Mouse (Mus musculus): ENCODE results near the gene Fam221b. TPM values are rescaled to one million over a fixed set of nuclear protein-coding genes. Genes with fewer than 3 reads are reported as not detected.
A peak's percentile ranks its signal among the peaks of the same experiment; 100 is the strongest.

The Fam221b gene
- total RNA-seq (2021): 1 to 10 TPM in 1 of 2 experiments, under 1 TPM in 1; 0.53 to 1.0 TPM
- long read RNA-seq: 0 reads

- DNase-seq (ENCODE audit: low spot score in 2 of 2): peak; percentile 86 to 92
Measured at GRCm38 (mm10) chr4:43668782-43669427, at the start of gene Fam221b, which contains the start of gene Tmem8b. TSS of gene Fam221b (minus strand) at chr4:43669145. TSS of gene Tmem8b (plus strand) at chr4:43668971.

GRCm38 (mm10) chr4:43713652-43714219, 44.8 kb upstream of the Fam221b start:
- no peak for DNase-seq (ENCODE audit: low spot score in 2 of 2)

GRCm38 (mm10) chr4:43711821-43712220, 42.9 kb upstream of the Fam221b start:
- DNase-seq (ENCODE audit: low spot score in 2 of 2): peak; percentile 86 to 89

GRCm38 (mm10) chr4:43709869-43710268, 40.9 kb upstream of the Fam221b start, which contains the start of gene Olfr71:
TSS of gene Olfr71 (minus strand) at chr4:43710255.
- no peak for DNase-seq (ENCODE audit: low spot score in 2 of 2)

- no peak for DNase-seq (ENCODE audit: low spot score in 2 of 2)
Measured at GRCm38 (mm10) chr4:43705991-43706390, 37.0 kb upstream of the Fam221b start.

- no peak for DNase-seq (ENCODE audit: low spot score in 2 of 2)
Measured at GRCm38 (mm10) chr4:43703851-43704250, 34.9 kb upstream of the Fam221b start.

GRCm38 (mm10) chr4:43703439-43703838, 34.5 kb upstream of the Fam221b start:
- DNase-seq (ENCODE audit: low spot score in 2 of 2): no peak

- DNase-seq (ENCODE audit: low spot score in 2 of 2): no peak
Measured at GRCm38 (mm10) chr4:43700707-43701106, 31.8 kb upstream of the Fam221b start, which contains the start of gene Olfr70. TSS of gene Olfr70 (minus strand) at chr4:43700807.

- DNase-seq (ENCODE audit: low spot score in 2 of 2): no peak
Measured at GRCm38 (mm10) chr4:43696561-43696960, 27.6 kb upstream of the Fam221b start.

- no peak for DNase-seq (ENCODE audit: low spot score in 2 of 2)
Measured at GRCm38 (mm10) chr4:43695249-43695671, 26.3 kb upstream of the Fam221b start.

- DNase-seq (ENCODE audit: low spot score in 2 of 2): no peak
Measured at GRCm38 (mm10) chr4:43694439-43695248, 25.7 kb upstream of the Fam221b start.

- DNase-seq (ENCODE audit: low spot score in 2 of 2): no peak
Measured at GRCm38 (mm10) chr4:43693806-43694241, 24.9 kb upstream of the Fam221b start.

- DNase-seq (ENCODE audit: low spot score in 2 of 2): no peak
Measured at GRCm38 (mm10) chr4:43691026-43691425, 22.1 kb upstream of the Fam221b start.

- DNase-seq (ENCODE audit: low spot score in 2 of 2): peak in 1 of 2 experiments; percentile 29
Measured at GRCm38 (mm10) chr4:43690021-43690420, 21.1 kb upstream of the Fam221b start.

GRCm38 (mm10) chr4:43679416-43680043, 10.6 kb upstream of the Fam221b start:
- DNase-seq (ENCODE audit: low spot score in 2 of 2): no peak

GRCm38 (mm10) chr4:43678541-43678940, 9.6 kb upstream of the Fam221b start:
- DNase-seq (ENCODE audit: low spot score in 2 of 2): no peak

GRCm38 (mm10) chr4:43675608-43676007, 6.7 kb upstream of the Fam221b start:
- no peak for DNase-seq (ENCODE audit: low spot score in 2 of 2)

GRCm38 (mm10) chr4:43674974-43675373, 6.0 kb upstream of the Fam221b start:
- no peak for DNase-seq (ENCODE audit: low spot score in 2 of 2)

- DNase-seq (ENCODE audit: low spot score in 2 of 2): no peak
Measured at GRCm38 (mm10) chr4:43673703-43674102, 4.8 kb upstream of the Fam221b start.

GRCm38 (mm10) chr4:43672070-43672469, 3.1 kb upstream of the Fam221b start:
- DNase-seq (ENCODE audit: low spot score in 2 of 2): peak; percentile 93

- DNase-seq (ENCODE audit: low spot score in 2 of 2): no peak
Measured at GRCm38 (mm10) chr4:43669428-43669794, 466 bp upstream of the Fam221b start.
